Mouse (Mus musculus) liver, embryonic 14.5 days (tissue): Measurements from ENCODE around the gene Ramp1.

ENCODE experiments used
- CTCF ChIP-seq: IDR thresholded peaks from 2 replicates; pipeline ENCODE4 v1.5.1; 2016; ENCODE audit warnings: antibody characterized with exemption, low read depth, control low read depth
- EP300 ChIP-seq: IDR thresholded peaks from 2 replicates; pipeline ENCODE4 v1.6.1; 2016; ENCODE audit warnings: antibody characterized with exemption, low read depth

- TF ChIP-seq EP300 (no peak), CTCF (no peak)
These were observed 37.1 kb downstream of the Ramp1 start for GRCm38 (mm10) chr1:91216504-91217267.
